Mouse (Mus musculus) CH12F3 (cell line): ENCODE data around the gene Tmem101.
"Not testable (repeated sequence)": the region's sequence is repeated elsewhere in the genome, so short reads cannot be mapped to it uniquely, and the experiment has no call there.

Source experiments
- in situ Hi-C: fragments of 300-500 bp; cut with MboI; formaldehyde crosslinking; loops from 2 replicates; pipeline ENCODE4 v1.14.3; 2020; ENCODE audit warnings: low sequenced_read_pairs

Gene Tmem101

DNA sequence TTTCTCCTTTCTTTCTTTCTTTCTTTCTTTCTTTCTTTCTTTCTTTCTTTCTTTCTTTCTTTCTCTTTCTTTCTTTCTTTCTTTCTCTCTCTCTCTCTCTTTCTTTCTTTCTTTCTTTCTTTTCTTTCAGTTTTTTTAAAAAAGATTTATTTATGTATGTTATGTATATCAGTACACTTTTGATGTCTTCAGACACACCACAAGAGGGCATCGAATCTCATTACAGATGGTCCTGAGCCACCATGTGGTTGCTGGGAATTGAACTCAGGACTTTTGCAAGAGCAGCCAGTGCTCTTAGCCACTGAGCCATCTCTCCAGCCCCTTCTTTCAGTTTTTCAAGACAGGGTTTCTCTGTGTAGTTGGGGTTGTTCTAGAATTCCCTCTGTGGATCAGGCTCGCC, 1.8 kb upstream of the Tmem101 start:
- in situ Hi-C loops, result not testable (repeated sequence)

DNA sequence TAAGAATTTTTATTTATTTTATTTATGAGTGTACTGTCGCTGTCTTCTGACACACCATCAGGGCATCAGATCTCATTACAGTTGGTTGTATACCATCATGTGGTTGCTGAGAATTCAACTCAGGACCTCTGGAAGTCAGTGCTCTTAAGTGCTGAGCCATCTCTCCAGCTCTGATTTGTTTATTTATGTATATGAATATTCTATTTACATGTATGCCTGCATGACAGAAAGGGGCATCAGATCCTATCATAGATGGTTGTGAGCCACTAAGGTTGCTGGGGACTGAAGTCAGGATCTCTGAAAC, 534 bp upstream of the Tmem101 start:
- in situ Hi-C loops, result no loop called here

DNA sequence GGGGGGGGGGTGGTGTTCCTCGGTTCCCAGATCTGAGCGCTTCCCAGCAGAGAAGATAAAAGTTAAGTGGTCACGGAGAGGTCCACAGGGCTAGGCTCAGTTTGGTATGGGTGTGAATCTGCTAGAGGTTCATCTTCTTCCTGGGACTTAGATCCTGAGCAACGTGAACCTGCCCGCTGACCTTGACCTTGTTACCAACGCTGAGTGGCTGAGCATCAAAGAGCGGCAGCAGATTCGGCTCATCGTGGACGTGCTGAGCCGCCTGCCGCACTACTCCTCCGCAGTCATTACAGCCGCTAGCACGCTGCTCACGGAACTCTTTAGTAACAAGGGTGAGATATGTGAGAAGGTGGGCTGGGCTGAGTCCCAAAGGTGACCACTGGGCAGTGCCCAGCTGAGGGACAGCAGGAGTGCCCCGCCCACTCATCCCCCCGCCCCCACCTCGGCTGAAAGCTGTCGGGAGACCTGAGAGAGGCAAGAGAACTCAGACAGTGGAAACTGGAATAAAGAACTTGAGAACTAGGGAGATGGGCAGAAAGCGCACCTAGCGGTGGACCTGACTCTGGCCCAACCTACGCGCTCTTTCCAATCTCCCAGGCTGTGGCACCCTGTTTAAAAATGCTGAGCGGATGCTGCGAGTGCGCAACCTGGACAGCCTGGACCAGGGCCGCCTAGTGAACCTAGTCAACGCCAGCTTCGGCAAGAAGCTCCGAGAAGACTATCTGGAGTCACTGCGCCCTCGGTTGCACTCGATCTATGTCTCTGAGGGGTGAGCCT, 8.8 kb downstream of the Tmem101 start:
- in situ Hi-C loops, result no loop called here

DNA sequence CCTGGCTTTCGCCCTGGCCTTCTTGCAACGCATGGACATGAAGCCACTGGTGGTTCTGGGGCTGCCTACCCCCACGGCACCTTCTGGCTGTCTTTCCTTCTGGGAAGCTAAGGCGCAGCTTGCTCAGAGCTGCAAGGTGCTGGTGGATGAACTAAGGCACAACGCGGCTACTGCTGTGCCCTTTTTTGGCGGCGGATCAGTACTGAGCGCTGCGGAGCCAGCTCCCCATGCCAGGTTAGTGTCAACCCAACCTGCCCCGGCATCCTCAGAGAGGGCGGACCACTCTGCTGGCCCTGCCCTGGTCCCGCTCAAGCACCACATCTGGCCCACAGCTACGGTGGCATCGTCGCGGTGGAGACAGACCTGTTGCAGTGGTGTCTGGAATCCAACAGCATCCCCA, 9.7 kb downstream of the Tmem101 start:
- in situ Hi-C loops, result no loop called here

DNA sequence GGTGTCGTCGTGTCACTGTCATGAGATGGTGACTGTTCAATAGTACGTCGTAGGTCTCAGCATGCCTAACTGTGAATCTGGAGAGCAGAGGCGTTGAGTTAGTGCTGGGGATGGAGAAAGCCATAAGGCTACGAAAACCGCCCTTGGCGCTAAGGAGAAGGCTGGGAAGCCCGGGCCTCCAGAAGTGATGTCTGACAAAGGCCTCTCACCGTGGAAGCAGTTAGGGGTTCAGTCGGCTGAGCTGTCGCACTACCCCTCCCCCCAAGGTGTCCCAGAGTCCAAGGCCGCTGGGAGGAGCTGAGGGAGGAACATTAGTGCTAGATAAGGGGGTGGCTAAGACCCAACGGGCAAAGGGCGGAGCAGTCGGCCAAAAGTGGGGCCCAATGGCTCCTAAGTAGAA, 10.2 kb downstream of the Tmem101 start:
- in situ Hi-C loops, result no loop called here

DNA sequence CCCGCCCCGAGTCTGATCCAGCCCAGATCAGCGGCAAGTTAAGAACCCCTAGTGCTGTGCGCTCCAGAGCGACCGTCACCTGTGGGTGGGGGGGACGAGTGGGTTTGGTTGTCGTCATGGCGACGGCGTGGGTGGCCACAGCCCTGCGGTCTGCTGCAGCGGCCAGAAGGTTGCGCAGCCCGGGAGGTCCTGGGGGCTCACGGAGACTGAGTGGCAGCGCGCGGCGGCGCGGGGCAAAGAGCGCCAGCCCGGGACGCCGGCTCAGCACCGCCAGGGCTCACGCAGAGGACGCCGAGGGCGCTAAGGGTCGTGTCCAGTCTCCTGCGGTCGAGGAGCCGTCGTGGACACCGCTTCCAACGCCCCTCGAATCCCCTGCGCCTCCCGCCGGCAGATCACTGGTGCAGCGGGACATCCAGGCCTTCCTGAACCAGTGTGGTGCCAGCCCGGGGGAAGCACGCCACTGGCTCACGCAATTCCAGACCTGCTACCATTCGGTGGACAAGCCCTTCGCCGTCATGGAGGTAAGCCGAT, 10.7 kb downstream of the Tmem101 start, which contains the start of gene Nags:
TSS of gene Nags (plus strand) at position 43 of the 531 bp plus-strand sequence.
- in situ Hi-C loops, result no loop called here

DNA sequence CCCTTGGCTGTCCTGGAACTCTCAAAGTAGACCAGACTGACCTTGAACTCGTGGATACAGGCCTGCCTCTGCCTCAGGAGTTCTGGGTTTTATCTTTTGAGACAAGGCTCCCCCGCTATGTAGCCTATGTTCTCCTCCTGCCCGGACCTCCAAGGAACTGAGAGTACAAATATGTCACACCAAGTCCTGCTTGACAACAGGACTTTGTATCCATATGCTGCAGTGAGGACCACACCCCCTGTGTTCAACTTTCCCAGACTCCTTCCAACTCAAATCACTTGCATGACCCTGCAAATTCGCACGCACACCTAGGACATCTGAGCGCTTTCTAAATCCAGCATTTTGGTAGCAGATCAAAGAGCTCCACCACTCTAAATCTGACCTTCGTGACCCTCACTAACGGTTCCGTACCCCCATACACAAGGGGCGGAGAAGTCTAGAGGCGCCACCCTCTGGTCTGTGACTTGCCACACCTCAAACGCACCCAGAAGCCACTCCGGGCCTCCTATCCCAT, 11.2 kb downstream of the Tmem101 start:
- in situ Hi-C loops, result no loop called here

DNA sequence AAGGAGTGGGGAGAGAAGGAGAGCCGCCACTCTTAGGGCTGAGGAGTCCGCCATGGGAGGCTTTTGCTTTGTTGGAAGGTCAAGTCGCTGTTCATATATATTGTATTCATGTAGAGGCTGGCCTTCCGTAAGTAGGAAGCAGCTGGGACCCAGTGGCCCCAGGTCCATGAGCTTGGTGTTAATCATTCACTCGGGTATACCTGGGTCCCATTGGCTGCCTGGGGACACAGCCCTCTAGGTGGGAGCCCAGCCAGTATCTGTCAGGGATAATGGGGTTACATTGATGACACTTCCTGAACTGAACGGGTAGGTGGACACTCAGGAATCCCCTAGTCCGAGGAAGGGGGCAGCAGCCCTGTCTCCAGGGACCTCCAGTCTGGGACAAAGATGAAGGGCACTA, 13.8 kb downstream of the Tmem101 start:
- in situ Hi-C loops, result no loop called here

DNA sequence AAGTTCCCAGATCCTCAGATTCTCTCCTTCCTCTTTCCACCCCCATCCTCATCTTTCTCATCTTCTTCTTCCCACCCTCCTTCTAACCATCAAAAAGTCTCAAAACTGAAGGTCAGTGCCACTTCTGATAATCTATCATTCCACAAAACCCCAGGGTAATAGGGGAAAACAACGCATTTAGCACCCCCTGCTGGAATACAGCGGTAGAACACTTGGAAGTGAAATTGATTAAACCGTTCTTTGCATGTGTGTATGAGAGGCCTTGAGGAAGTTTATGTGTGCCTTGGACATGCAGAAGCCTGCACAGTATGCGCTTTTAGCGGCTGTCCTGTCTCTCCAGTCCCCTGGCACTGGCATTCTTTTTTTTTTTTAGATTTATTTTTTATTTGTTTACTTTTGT, 15.7 kb downstream of the Tmem101 start:
- in situ Hi-C loops, result no loop called here

DNA sequence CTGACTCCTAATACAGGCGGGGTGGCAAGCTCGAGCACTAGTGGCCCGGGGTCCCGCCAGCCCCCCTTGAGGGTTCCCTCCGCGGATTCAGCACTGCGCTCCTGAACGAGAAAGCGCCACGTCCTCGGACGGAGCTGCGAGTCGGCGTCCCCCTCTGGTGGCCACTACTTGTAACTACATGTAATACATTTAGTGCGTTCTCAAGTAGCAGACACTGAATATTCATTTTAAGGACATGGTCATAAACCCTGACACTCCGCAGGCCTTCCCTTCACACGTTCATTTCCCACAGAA, 17.8 kb downstream of the Tmem101 start:
- in situ Hi-C loops, result loop anchor here (5.0 kb wide), 1 partner anchor 71 kb away; no protein-coding TSS in a partner anchor

DNA sequence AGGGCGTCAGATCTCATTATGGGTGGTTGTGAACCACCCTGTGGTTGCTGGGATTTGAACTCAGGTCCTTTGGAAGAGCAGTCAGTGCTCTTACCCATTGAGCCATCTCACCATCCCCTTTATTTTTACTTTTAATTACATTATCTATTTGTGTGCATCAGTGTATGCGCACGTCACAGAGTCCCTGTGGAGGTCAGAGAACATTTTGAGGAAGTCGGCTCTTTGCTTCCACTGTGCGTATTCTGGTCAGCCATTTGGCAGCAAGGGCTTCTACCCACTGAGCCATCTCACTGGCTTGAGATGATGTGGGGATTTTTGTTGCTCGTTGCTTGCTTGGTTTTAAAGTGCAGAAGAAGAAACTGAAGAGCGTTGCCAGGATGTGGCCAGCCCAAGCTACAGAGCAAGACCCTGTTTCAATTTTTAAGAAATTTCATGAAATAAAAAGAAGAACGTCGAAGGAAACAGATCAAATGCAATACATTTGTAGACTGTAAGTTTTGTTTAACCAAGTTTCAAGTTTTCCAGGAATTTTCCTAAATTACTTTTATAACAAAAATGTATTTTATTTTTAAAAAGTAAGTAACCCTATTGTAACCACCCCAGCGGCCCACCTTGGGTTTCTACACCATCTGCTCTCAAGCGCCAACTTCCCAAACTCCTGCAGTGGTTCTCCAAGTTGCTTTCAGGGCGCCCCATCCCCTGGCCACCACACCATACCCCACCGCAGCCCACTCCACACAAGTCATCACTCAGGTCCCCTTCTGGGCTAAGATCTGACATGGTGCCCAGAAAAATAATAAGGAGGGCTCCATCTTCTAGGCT, 18.4 kb downstream of the Tmem101 start:
- in situ Hi-C loops, result loop anchor here (5.0 kb wide), 1 partner anchor 71 kb away; no protein-coding TSS in a partner anchor

DNA sequence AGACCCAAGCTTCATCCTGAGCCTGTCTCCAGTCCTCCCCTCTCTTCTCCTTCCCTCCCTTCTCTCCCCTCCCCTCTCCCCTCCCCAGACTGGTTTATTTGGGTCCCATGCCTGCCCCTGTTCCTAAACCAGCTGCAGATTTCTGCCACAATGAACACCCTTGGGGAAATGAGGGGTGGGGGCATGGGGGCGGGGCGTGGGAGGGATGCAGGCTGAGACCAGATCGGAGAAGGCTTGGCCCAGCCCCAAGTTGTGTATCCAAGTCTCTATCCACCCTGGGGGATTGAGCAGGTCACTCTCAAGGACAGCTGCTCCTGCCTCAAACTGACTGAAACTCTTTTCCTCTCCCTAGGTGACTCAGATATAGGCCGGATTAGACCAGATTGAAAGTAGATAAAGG, 21.7 kb downstream of the Tmem101 start:
- in situ Hi-C loops, result no loop called here

DNA sequence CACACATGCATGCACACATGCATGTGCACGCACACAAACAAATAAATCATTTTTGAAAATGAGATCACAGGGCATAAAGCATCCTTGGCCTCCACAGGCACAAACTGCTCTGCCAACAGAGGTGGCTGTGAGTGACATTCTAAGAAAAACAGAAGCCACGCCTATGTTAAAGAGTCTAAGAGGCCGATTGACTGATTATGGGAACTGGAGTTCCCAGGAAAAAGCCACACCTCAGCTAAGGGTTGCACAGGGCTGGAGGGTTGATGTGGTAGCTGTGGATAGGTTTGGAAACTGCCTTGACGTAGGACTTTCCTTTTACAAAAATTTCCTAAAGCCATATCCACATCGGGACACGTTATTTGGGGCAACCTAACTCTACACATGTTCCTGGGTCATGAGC, 38.8 kb downstream of the Tmem101 start:
- in situ Hi-C loops, result no loop called here

DNA sequence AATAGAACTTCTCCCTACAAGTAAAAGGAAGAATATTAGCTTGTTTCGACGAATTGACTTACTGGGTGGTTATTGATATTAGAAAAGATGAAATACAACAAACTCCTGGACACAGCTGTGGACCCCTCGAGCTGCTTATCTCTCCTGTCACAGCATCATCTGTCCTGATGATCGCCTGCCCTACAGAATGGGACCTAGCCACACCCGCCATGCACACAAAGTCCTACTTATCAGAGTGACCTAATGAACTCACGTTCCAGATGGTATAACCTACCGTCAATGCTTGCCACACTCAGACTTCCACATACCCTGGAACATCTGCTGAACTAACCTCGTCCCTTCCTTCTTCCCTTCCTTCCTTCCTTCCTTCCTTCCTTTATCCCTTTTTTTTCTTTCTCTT, 40.0 kb downstream of the Tmem101 start:
- in situ Hi-C loops, result no loop called here

DNA sequence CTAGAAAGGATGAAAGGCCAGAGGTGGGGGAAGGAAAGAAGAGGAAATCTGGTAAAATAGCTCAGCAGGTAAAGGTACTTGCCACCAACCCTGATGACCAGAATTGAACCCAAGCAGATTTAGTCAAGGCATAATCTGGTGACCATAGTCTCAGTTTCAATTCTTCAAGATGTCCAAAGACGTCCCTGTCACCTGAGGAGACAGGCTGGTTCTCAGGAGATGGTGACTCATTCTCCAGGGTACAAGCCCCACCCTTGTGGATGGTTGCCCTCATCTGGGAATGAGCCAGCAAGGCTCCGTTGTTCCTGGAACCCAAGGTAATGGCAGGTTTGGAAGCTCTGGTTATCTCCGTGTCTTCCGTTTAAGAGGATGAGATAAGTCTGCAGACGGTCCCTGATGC, 44.6 kb downstream of the Tmem101 start:
- in situ Hi-C loops, result no loop called here

DNA sequence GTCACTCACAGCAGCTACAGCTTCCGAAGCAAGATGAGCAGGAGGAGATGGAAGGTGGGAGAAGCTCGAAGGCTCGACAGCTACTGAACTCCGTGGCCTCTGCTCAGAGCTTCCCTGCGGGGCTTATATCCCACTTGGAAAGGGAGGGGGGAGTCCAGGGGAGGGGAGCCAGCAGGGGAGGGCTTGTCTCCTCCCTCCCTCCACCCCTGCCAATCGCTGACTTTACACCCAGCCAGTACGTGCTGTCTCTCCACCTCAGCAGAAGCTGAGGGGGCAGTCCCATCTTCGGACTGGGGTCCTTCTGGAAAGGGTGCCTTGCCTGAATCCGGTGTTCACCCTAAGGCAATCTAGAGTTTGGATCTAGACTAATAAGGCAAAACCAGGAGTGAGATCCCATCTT, 48.5 kb downstream of the Tmem101 start, which contains the start of gene Pyy:
TSS of gene Pyy (minus strand) at position 101 of the 400 bp plus-strand sequence.
- in situ Hi-C loops, result no loop called here

DNA sequence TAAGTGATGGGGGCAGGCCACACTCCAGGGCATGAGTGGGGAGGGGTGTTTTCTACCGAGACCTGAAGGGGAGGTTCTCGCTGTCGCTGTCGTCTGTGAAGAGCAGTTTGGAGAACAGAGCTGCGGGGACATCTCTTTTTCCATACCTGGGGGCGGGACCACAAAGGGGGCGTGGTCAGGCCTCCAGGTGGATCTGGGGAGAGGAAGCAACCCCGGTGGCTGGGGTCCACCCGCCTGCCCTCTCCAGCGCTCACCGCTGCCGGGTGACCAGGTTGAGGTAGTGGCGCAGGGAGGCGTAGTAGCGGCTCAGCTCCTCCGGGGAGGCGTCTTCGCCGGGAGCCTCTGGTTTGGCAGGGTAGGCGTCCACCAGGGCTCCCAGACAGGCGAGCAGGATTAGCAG, 49.3 kb downstream of the Tmem101 start:
- in situ Hi-C loops, result no loop called here
